Mouse (Mus musculus) small intestine, adult 2 months (tissue): ENCODE measurements around the gene Bckdhb.
"Not testable (repeated sequence)": the region's sequence is repeated elsewhere in the genome, so short reads cannot be mapped to it uniquely, and the experiment has no call there.

Experiments
- CTCF ChIP-seq: fragments of 200-500 bp; IDR thresholded peaks from 2 replicates; pipeline ENCODE4 v1.5.1; 2012; ENCODE audit warnings: low read depth, mild to moderate bottlenecking, control low read depth, inconsistent platforms, low read length, moderate library complexity, mixed read lengths; ENCODE audit not compliant: insufficient replicate concordance, insufficient read length; ENCODE audit errors: extremely low read depth
- POLR2A ChIP-seq: fragments of 200-500 bp; IDR thresholded peaks from 2 replicates; pipeline ENCODE4 v1.6.1; 2012; ENCODE audit warnings: low read depth, mild to moderate bottlenecking, control low read depth, inconsistent platforms, low read length, moderate library complexity

DNA sequence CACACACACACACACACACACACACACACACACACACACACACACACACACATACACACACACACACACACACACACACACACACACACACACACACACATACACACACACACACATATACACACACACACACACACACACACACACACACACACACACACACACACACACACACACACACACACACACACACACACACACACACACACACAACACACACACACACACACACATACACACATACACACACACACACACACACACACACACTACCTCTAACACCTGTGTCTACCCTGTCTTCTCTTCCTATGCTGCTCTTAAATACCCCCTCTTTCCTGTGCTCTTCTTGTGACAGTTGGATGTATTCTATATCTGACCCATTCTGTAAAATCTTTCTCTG, 14.6 kb downstream of the Bckdhb start:
- TF ChIP-seq CTCF, POLR2A: not testable (repeated sequence)
